Mouse (Mus musculus) cerebellum, adult 2 months (tissue): Measurements from ENCODE around the gene Apol7e. TPM values are rescaled to one million over a fixed set of nuclear protein-coding genes. Genes with fewer than 3 reads are reported as not detected.
"Not testable (repeated sequence)": the region's sequence is repeated elsewhere in the genome, so short reads cannot be mapped to it uniquely, and the experiment has no call there.

Experiments used
- DNase-seq, 2 experiments: peaks; one replicate each; pipeline ENCODE4 v3.0.0; 2021
- H3K27ac ChIP-seq: fragments of 200-500 bp; 2 replicates; pipeline ENCODE4 v1.5.1; 2012; ENCODE audit warnings: low read length, control low read depth, inconsistent platforms; ENCODE audit not compliant: insufficient read depth
- H3K27me3 ChIP-seq: fragments of 200-500 bp; 2 replicates; pipeline ENCODE4 v1.6.1; 2012; ENCODE audit warnings: inconsistent platforms, mild to moderate bottlenecking, low read length, moderate library complexity; ENCODE audit not compliant: control insufficient read depth, insufficient read depth
- H3K4me1 ChIP-seq: fragments of 200-500 bp; 2 replicates; pipeline ENCODE4 v1.6.1; 2011; ENCODE audit warnings: low read length; ENCODE audit not compliant: control insufficient read depth, insufficient read depth
- H3K4me3 ChIP-seq: fragments of 200-500 bp; replicated peaks from 2 replicates; pipeline ENCODE3; 2011; ENCODE audit warnings: mild to moderate bottlenecking, low read depth, low read length, control low read depth; ENCODE audit not compliant: insufficient read depth
- CTCF ChIP-seq: fragments of 200-500 bp; IDR thresholded peaks from 2 replicates; pipeline ENCODE4 v1.5.1; 2011; ENCODE audit warnings: low read depth, mild to moderate bottlenecking, control low read depth, low read length, moderate library complexity, borderline replicate concordance; ENCODE audit not compliant: insufficient read depth
- WGBS: fragments of 180-500 bp; shearing (Covaris S2); methylation state at CpG from one replicate; pipeline ENCODE4 v1.1.7; 2018; 5-methylcytosine and 5-hydroxymethylcytosine counted together
- polyA plus RNA-seq: library from polyadenylated mRNA; depleted of rRNA; stranded (reverse); fragments of >200 nt; gene quantifications from 2 replicates; pipeline ENCODE4 v1.2.3, GENCODE M21; 2012; rRNA removed

The Apol7e gene
- polyA plus RNA-seq, result not detected in 2 replicates

DNA sequence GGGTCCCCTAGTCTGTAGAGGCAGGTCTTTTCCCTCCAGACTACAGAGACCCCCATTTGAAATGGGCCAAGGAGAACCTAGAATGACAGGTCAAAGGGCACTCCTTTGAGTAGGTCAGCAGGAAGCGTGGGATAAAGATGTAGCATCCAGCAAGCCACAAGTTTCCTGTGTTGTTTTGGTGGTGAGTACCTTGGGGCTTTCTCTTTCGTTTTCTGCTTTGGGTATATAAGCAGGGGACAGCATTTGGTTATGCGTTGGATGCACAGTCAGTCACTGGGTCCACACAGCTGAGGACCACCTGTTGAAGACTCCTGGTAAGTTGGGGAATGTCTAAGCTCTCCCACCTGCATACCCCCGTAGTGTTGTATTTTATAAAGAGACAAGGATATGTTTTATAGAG, at the start of gene Apol7e:
Apol7e (plus strand) TSS at position 202 of the 400 bp plus-strand sequence.
- not testable (repeated sequence) for H3K27ac ChIP-seq, DNase-seq, H3K4me1 ChIP-seq, H3K27me3 ChIP-seq, H3K4me3 ChIP-seq
- WGBS, result 79% methylated on average over 4 of the region's 4 CpGs

DNA sequence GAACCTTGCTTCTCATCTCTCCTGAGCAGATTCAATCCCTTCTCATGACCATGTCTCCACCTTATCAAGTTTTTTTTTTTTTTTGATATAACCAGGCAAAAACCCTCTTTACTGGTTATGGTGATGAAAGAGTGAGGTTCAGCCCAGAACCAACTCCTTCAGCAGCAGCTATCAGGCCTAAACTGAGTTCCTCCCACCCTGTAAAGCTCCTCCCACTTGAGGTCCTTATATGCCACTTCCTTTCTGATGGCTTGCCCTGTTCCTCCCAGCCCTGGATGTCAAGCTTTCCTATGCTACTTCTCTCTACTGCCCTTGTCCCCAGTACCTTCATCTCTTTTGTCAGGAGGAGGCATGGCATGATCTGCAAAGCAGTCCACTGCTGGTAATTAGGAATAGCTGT, 47.5 kb upstream of the Apol7e start:
- H3K27ac ChIP-seq, H3K4me3 ChIP-seq, DNase-seq, H3K27me3 ChIP-seq, H3K4me1 ChIP-seq: not testable (repeated sequence)

DNA sequence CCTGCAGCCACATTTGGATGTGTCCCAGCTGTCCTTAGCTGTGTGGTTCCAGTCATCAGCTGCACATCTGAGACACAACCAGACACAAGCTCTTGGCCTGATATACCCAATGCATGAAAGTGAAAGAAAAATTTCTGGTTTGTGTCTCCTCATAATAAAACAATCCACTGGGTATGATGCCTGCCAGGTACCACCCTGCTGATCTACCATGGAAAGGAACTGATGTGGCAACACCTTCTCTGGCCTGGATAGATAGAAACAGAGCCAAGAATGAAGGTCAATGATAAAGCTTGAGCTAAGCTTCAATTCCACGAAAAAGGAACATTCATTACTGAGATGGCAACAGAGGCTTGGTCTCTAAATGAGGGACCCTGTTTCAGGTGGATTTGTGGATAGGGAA, 38.9 kb upstream of the Apol7e start:
- not testable (repeated sequence) for H3K4me3 ChIP-seq, H3K4me1 ChIP-seq, DNase-seq, H3K27me3 ChIP-seq, H3K27ac ChIP-seq
- 78% methylated on average over 1 of the region's 1 CpGs for WGBS

DNA sequence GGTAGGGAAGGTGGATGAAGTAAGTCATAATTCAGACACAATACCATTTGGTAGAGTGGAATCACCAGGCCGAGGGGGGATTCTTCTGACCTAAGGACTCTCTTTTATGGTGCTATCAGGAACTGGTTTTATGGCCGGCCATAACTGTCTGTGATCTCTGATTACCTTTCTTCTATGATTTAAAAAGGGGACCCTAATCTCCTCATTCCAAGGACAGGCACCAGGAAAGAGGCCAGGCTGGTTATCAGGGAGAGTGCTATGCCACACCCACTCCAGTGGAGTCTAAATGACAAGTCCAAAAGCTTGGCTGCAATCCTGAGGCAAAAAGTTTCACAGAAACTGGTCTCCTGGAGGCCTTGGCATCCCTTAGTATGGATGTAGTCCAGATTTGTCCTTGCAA, 36.8 kb upstream of the Apol7e start:
- H3K4me3 ChIP-seq, H3K27ac ChIP-seq, DNase-seq, H3K27me3 ChIP-seq, H3K4me1 ChIP-seq: not testable (repeated sequence)
- WGBS, result 94% methylated on average over 2 of the region's 2 CpGs

DNA sequence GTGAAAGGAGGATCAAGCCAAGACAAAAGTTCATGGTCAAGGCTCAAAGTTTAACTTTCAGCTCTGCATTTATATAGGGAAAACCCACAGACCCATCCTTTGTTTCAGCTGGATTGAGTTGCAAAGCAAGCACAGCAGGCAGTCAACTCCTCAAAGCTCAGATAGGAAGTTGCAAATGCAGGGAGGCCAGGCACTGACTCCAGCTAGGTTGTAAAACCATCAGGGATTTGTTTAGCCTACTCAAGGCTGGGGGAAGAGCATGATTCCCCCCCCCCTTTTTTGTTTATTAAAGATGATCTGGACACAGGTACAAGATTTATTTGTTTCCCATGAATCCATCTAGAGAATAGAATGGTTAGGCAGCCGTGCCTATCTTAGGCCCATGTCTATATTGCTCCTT, 24.6 kb upstream of the Apol7e start:
- H3K27me3 ChIP-seq, H3K4me1 ChIP-seq, DNase-seq, H3K27ac ChIP-seq, H3K4me3 ChIP-seq: not testable (repeated sequence)
- 77% methylated on average over 1 of the region's 1 CpGs for WGBS

DNA sequence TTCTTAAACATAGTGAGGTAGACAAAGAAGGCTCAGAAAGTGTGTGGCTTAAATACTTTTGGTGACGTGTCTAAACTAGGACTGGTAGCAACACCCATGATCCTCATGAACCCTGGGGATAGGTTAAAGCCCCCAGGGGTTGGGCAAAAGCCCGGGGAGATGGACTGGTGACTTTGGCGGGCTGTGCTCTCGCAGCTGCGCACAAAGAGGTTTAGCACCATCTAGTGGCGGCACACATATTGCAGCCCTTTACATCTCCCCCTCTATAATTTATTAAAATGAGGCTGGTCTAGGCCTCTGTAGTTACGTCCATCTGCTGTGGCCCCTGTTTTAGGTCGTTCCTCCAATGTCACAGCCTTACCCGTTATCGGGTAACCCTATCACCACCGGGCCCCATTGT, 14.7 kb upstream of the Apol7e start:
- WGBS, result 11% methylated on average over 11 of the region's 11 CpGs
- TF ChIP-seq CTCF, result peak; percentile 44
- peak; percentile 2 to 18 for DNase-seq
- H3K27ac ChIP-seq, H3K4me3 ChIP-seq, H3K27me3 ChIP-seq, H3K4me1 ChIP-seq: not testable (repeated sequence)

DNA sequence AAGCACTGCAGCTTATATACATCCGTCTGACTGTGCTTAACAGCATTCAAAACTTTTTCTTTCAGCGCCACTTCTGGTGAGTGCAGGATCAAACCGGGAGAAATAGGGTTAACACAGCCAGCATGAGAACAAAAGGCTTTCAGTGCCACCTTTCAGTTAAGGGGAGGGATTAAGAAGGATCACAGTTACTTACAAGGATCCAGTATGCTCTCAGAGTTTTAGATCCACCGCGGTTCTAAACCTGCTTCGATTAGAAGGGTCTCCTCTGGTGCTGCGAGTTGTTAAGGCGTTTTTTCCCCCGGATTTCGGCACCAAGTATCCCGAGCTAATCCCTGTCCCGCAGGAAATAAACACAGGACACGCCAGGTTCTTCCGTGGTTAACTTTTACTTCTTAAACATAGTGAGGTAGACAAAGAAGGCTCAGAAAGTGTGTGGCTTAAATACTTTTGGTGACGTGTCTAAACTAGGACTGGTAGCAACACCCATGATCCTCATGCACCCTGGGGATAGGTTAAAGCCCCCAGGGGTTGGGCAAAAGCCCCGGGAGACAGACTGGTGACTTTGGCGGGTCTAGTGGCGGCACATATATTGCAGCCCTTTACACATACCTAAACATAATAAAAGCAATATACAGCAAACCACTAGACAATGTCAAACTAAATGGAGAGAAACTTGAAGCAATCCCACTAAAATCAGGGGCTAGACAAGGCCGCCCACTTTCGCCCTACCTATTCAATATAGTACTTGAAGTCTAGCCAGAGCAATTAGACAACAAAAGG, 6.9 kb upstream of the Apol7e start:
- H3K4me1 ChIP-seq, DNase-seq, H3K27ac ChIP-seq, H3K4me3 ChIP-seq, H3K27me3 ChIP-seq: not testable (repeated sequence)
- WGBS, result 13% methylated on average over 19 of the region's 20 CpGs

DNA sequence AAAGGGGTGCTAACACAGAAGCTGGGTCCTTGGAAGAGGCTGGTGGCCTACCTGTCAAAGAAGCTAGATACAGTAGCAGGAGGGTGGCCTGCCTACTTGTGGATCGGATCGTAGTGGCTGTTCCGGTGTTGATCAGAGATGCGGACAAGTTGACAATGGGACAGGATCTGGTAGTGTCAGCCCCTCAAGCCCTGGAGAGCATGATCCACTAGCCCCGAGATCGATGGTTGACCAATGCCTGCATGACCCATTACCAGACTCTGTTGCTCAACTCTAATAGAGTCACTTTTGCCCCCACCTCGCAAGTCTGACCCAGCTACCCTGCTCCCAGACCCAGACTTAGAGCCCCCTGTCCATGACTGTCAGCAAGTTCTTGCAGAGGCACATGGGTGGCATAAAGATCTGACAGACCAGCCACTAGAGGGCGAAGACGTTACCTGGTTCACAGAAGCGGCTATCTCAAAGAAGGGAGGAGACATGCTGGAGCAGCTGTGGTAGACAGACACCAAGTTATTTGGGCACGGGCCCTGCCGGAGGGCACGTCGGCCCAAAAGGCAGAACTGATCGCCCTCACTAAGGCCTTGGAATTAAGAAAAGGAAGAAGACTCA, 3.9 kb upstream of the Apol7e start:
- peak; percentile 47; the same call in 1 of the 2 replicates for TF ChIP-seq CTCF
- H3K27ac ChIP-seq, H3K27me3 ChIP-seq, H3K4me3 ChIP-seq, H3K4me1 ChIP-seq: not testable (repeated sequence)
- DNase-seq, result peak; percentile 2 to 13
- WGBS, result 46% methylated on average over 13 of the region's 15 CpGs

DNA sequence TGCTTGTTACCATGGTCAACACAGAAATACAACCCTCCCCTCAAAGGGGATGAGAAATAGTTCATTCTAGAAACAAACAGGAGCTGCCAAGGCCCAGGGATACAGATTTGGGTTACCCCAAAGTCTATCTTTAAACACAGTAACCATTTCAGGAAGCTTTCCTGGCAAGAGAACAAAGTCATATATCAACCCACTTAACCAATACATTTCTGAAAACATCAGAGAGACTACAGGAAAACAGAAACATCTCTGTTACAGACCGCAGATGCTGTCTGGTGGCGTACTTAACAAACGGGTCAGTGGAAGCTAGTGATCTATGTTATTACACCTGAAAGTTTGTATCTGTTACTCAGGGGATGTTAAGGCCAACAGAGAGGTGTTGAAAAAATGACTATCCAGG, 6.6 kb downstream of the Apol7e start:
- H3K27me3 ChIP-seq, DNase-seq, H3K4me1 ChIP-seq, H3K4me3 ChIP-seq, H3K27ac ChIP-seq: not testable (repeated sequence)
- WGBS, result 92% methylated on average over 3 of the region's 3 CpGs

DNA sequence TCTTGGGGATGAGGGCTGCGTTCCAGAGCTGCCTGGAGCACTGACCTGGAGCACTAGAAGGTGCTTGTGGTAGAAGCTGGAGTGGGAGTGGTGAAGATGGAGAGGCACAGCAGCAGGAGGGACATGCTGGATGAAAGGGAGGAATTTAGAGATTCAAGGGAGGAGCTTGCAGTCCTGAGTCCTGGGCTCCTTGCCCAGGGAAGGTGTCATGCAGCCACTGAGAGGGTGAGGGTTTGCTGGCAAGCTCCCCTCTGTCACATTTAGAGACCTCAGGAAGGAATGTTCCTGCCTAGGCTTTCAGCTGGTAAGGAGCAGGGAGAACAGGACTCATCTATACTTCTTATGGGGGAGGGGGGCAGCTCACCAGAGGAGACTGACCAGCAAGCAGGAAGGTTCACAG, 10.3 kb downstream of the Apol7e start:
- DNase-seq, H3K4me3 ChIP-seq, H3K27me3 ChIP-seq, H3K27ac ChIP-seq, H3K4me1 ChIP-seq: not testable (repeated sequence)
- 88% methylated on average over 1 of the region's 1 CpGs for WGBS

DNA sequence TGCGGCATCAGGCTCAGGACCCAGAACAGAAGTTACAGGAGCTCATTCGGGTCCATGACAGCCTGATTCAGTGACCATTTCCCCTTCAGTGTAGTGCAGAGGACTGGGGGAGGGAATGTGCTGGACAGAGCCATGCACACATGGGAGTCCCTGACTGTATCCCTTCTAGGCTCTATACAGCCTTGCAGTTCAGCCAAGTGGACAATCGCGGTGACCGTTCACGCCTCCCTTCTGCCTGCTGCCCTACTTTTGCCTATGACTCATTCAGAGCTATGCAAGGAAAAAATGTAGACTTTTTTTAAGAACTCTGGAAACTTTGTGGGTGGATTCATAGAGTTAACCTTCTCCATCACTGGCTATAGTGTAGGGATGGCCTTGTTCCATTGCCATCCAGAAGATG, 19.6 kb downstream of the Apol7e start:
- H3K27ac ChIP-seq, H3K27me3 ChIP-seq, H3K4me1 ChIP-seq, DNase-seq, H3K4me3 ChIP-seq: not testable (repeated sequence)
- WGBS, result 83% methylated on average over 3 of the region's 6 CpGs

DNA sequence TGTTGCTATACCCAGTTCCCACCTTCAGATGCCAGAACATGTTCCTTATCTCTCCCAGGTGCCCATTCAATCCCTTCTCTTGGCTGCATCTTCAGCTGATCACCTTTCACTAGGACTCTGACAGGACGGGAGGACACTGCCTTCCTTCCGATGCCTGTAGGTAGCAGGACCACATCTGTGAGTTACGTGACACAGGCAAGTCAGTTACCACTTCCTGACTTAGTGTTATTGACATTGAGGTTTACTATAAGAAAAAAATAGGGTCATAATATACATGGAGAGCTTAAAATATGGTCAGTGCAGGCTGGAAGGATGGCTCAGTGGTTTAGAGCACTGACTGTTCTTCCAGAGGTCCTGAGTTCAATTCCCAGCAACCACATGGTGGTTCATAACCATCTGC, 22.9 kb downstream of the Apol7e start:
- H3K4me1 ChIP-seq, H3K4me3 ChIP-seq, DNase-seq, H3K27ac ChIP-seq, H3K27me3 ChIP-seq: not testable (repeated sequence)
- no CpG with 5 or more reads among the region's 3 CpGs for WGBS
